Mouse (Mus musculus) MEL (cell line): ENCODE measurements around the gene Aifm3.

Experiments used
- CTCF ChIP-seq, 3 experiments: IDR thresholded peaks in 2 of 3; conservative IDR thresholded peaks in 1 of 3; 2 replicates each; pipeline ENCODE4 v1.5.1; 2011 to 2012; ENCODE audit warnings: low read length in 3 of 3, low read depth in 2 of 3, mild to moderate bottlenecking in 2 of 3, improper control_type of control experiment in 1 of 3, inconsistent platforms in 1 of 3, mixed read lengths in 1 of 3, moderate library complexity in 1 of 3; ENCODE audit not compliant: control insufficient read depth in 1 of 3, insufficient read depth in 1 of 3, poor library complexity in 1 of 3, severe bottlenecking in 1 of 3
- EP300 ChIP-seq, 2 experiments: IDR thresholded peaks; 2 replicates each; pipeline ENCODE4 v1.6.1; 2011; ENCODE audit warnings: improper control_type of control experiment in 2 of 2, low read length in 2 of 2, low read depth in 1 of 2, mild to moderate bottlenecking in 1 of 2
- GATA1 ChIP-seq: IDR thresholded peaks from 2 replicates; pipeline ENCODE4 v1.6.1; 2011; ENCODE audit warnings: low read depth, low read length, improper control_type of control experiment
- HCFC1 ChIP-seq: IDR thresholded peaks from 2 replicates; pipeline ENCODE4 v1.6.1; 2012; ENCODE audit warnings: low read depth, mild to moderate bottlenecking, inconsistent platforms, low read length, improper control_type of control experiment, moderate library complexity
- POLR2A ChIP-seq, 2 experiments: IDR thresholded peaks; 2 replicates each; pipeline ENCODE4 v1.6.1; 2011 to 2012; ENCODE audit warnings: low read length in 2 of 2, mild to moderate bottlenecking in 2 of 2, control low read depth in 1 of 2, improper control_type of control experiment in 1 of 2, low read depth in 1 of 2, moderate library complexity in 1 of 2; ENCODE audit not compliant: control insufficient read depth in 1 of 2, insufficient read depth in 1 of 2, poor library complexity in 1 of 2
- POLR2AphosphoS5 ChIP-seq: IDR thresholded peaks from 2 replicates; pipeline ENCODE4 v1.6.1; 2012; ENCODE audit warnings: low read depth, borderline replicate concordance, mild to moderate bottlenecking, inconsistent platforms, low read length, moderate library complexity, mixed read lengths
- RCOR1 ChIP-seq: IDR thresholded peaks from 2 replicates; pipeline ENCODE4 v1.6.1; 2012; ENCODE audit warnings: low read depth, mild to moderate bottlenecking, inconsistent platforms, low read length, improper control_type of control experiment
- TAL1 ChIP-seq: IDR thresholded peaks from 2 replicates; pipeline ENCODE4 v1.6.1; 2012; ENCODE audit warnings: mild to moderate bottlenecking, inconsistent platforms, low read length, moderate library complexity, mixed read lengths
- TCF12 ChIP-seq: IDR thresholded peaks from 2 replicates; pipeline ENCODE4 v1.6.1; 2014; ENCODE audit warnings: low read depth, mild to moderate bottlenecking, inconsistent platforms, low read length, improper control_type of control experiment, moderate library complexity
- USF1 ChIP-seq: IDR thresholded peaks from 2 replicates; pipeline ENCODE4 v1.6.1; 2014; ENCODE audit warnings: low read depth, mild to moderate bottlenecking, inconsistent platforms, low read length, improper control_type of control experiment, moderate library complexity
- ZC3H11A ChIP-seq: IDR thresholded peaks from 2 replicates; pipeline ENCODE4 v1.6.1; 2012; ENCODE audit warnings: low read depth, mild to moderate bottlenecking, inconsistent platforms, low read length, improper control_type of control experiment
- ZKSCAN1 ChIP-seq: IDR thresholded peaks from 2 replicates; pipeline ENCODE4 v1.6.1; 2012; ENCODE audit warnings: low read depth, mild to moderate bottlenecking, inconsistent platforms, low read length, improper control_type of control experiment, moderate library complexity
- ZMIZ1 ChIP-seq: IDR thresholded peaks from 2 replicates; pipeline ENCODE4 v1.6.1; 2012; ENCODE audit warnings: low read depth, mild to moderate bottlenecking, inconsistent platforms, low read length, improper control_type of control experiment, moderate library complexity

DNA sequence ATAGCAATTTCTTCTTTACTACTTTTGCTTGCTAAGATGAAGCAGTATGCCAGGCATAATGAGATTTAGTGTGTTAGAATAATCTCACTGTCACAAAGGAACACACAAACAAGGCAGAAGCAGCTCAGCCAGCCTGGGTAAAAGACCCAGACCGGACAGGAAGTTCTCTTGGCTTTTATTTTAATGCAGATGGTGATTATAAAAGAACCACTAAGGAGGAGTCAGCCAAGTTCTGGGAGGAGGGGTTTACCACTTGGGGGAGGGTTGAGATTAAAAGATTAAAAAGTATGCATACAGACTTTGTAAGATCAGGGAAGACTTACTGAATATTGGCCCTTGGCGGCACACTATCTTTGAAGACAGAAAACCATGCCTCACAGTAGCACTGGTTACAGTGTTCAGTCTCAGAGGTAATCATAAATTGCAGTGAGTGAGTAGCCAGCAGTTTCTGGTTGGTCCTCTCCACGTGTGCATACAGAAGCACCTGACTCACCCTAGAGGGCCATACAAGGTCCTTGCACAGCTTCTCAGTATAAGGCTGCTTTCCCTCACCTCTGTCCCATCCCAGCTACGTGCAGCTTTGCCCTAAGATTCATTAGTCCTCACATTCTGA lies 11.0 kb upstream of the Aifm3 start:
- no peak for TF ChIP-seq ZMIZ1
- no peak for TF ChIP-seq TAL1
- TF ChIP-seq CTCF (IDR thresholded peaks at IDR 0.05 in 2 of 3, conservative IDR thresholded peaks at IDR 0.05 in 1 of 3; ENCODE audit: control insufficient read depth in 1 of 3, insufficient read depth in 1 of 3, low read depth in 2 of 3, low read length in 3 of 3, poor library complexity in 1 of 3, severe bottlenecking in 1 of 3): no peak
- TF ChIP-seq HCFC1: no peak
- peak; percentile 29; the same call in 1 of the 2 replicates for TF ChIP-seq RCOR1
- TF ChIP-seq POLR2A (IDR thresholded peaks at IDR 0.05; ENCODE audit: control insufficient read depth in 1 of 2, insufficient read depth in 1 of 2, low read depth in 1 of 2, low read length in 2 of 2, poor library complexity in 1 of 2): no peak
- no peak for TF ChIP-seq EP300 (IDR thresholded peaks at IDR 0.05; ENCODE audit: low read depth in 1 of 2, low read length in 2 of 2)
- peak; percentile 15; the same call in 1 of the 2 replicates for TF ChIP-seq USF1
- TF ChIP-seq ZC3H11A: no peak
- TF ChIP-seq GATA1: peak; percentile 46
- TF ChIP-seq ZKSCAN1: no peak
- TF ChIP-seq TCF12: 0 out of 2 replicates have a peak, but pooled peaks have one; percentile 15
- no peak for TF ChIP-seq POLR2AphosphoS5
